Mouse (Mus musculus) hindbrain, embryonic 11.5 days (tissue): ENCODE measurements around the gene Pop7. TPM values are rescaled to one million over a fixed set of nuclear protein-coding genes. Genes with fewer than 3 reads are reported as not detected.

Experiments
- ATAC-seq: fragments of 200-750 bp; cut with Nextera tagmentation; 2 replicates; pipeline ENCODE4 v1.8.0; 2017; ENCODE audit warnings: mild to moderate bottlenecking, moderate TSS enrichment, moderate library complexity; ENCODE audit not compliant: low FRiP score
- DNase-seq: peaks from one replicate; pipeline ENCODE4 v3.0.0-alpha.2; 2015; ENCODE audit warnings: low spot score
- H3K27ac ChIP-seq: fragments of 300-500 bp; sonication (generic); 2 replicates; pipeline ENCODE4 v1.5.1; 2014; ENCODE audit warnings: mild to moderate bottlenecking, low read depth, low read length
- H3K27me3 ChIP-seq: fragments of 300-500 bp; sonication (generic); 2 replicates; pipeline ENCODE4 v1.6.1; 2014; ENCODE audit warnings: mild to moderate bottlenecking, low read length, moderate library complexity, mixed read lengths; ENCODE audit not compliant: control insufficient read depth, insufficient read depth
- H3K36me3 ChIP-seq: fragments of 300-500 bp; sonication (generic); 2 replicates; pipeline ENCODE4 v1.6.1; 2014; ENCODE audit warnings: mild to moderate bottlenecking, low read length, moderate library complexity, mixed read lengths; ENCODE audit not compliant: control insufficient read depth, insufficient read depth
- H3K4me1 ChIP-seq: fragments of 300-500 bp; sonication (generic); replicated peaks from 2 replicates; pipeline ENCODE4 v1.6.1; 2014; ENCODE audit warnings: low read length, mixed read lengths; ENCODE audit not compliant: control insufficient read depth, insufficient read depth
- H3K4me2 ChIP-seq: fragments of 300-500 bp; sonication (generic); replicated peaks from 2 replicates; pipeline ENCODE4 v1.6.1; 2014; ENCODE audit warnings: mild to moderate bottlenecking, low read depth, low read length
- H3K4me3 ChIP-seq: fragments of 300-500 bp; sonication (generic); 2 replicates; pipeline ENCODE4 v1.5.1; 2014; ENCODE audit warnings: low read depth, low read length
- H3K9ac ChIP-seq: fragments of 300-500 bp; sonication (generic); 2 replicates; pipeline ENCODE4 v1.6.1; 2014; ENCODE audit warnings: low read depth, low read length
- H3K9me3 ChIP-seq: fragments of 300-500 bp; sonication (generic); 2 replicates; pipeline ENCODE4 v1.6.1; 2016; ENCODE audit warnings: low read length; ENCODE audit not compliant: control insufficient read depth
- WGBS: fragments of 180-500 bp; shearing (Covaris S2); extraction: QIAGEN DNeasy Blood & Tissue Kit; methylation state at CpG from one replicate; pipeline ENCODE4 v1.1.7; 2014; 5-methylcytosine and 5-hydroxymethylcytosine counted together
- polyA plus RNA-seq: library from polyadenylated mRNA; unstranded; fragments of >200 nt; fragmentation: Nextera tagmentation; extraction: Ambion mirVana; gene quantifications from 2 replicates; pipeline ENCODE4 v1.2.1, GENCODE M21; 2014

The Pop7 gene
- polyA plus RNA-seq, 1 experiment from 2014 or later, result 55.2 TPM

GRCm38 (mm10) chr5:137466946-137467345 is 35.4 kb downstream of the Pop7 start:
- no peak for DNase-seq
- ATAC-seq, result no peak
- Histone ChIP-seq H3K27ac (no peak overlapping the region), H3K4me2 (no peak overlapping the region), H3K4me3 (no peak overlapping the region), H3K9ac (no peak overlapping the region), H3K4me1 (no peaks in the 10 kb centered on the region), H3K36me3 (no peaks in the 10 kb centered on the region), H3K27me3 (no peaks in the 10 kb centered on the region), H3K9me3 (no peaks in the 10 kb centered on the region)
- 93% methylated on average over 6 of the region's 6 CpGs for WGBS

DNA sequence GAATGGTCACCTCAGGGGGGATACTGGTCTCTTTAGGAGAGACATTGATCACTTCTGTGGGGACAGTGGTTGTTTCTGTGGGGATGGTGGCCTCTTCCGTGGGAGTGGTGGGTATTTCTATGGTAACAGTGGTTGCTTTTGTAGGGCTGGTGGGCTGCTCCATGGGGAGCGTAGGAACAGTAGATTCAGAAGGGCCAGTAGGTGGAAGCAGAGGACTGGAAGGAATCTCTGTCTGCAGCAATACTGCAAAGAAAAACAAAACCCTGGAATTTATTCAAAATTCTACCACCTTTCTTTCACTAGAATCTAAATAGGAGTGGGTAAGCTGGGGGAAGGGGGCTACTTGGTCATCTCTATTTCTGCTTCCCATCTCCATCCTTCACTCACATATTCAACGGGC is 37.3 kb downstream of the Pop7 start:
- Histone ChIP-seq H3K27ac (no peak overlapping the region), H3K9ac (no peak overlapping the region), H3K36me3 (no peaks in the 10 kb centered on the region), H3K4me1 (no peaks in the 10 kb centered on the region), H3K4me3 (no peak overlapping the region), H3K9me3 (no peaks in the 10 kb centered on the region), H3K27me3 (no peaks in the 10 kb centered on the region), H3K4me2 (no peak overlapping the region)
- no peak for DNase-seq
- ATAC-seq, result no peak
- 38% methylated on average over 3 of the region's 3 CpGs for WGBS

GRCm38 (mm10) chr5:137455866-137456591 is 46.3 kb downstream of the Pop7 start:
- Histone ChIP-seq H3K27me3 (no peaks in the 10 kb centered on the region), H3K4me1 (no peaks in the 10 kb centered on the region), H3K36me3 (no peaks in the 10 kb centered on the region), H3K4me3 (no peak overlapping the region), H3K9ac (no peak overlapping the region), H3K27ac (no peak overlapping the region), H3K4me2 (no peak overlapping the region), H3K9me3 (no peaks in the 10 kb centered on the region)
- WGBS, result 60% methylated on average over 7 of the region's 7 CpGs
- ATAC-seq, result no peak
- DNase-seq, result no peak

DNA sequence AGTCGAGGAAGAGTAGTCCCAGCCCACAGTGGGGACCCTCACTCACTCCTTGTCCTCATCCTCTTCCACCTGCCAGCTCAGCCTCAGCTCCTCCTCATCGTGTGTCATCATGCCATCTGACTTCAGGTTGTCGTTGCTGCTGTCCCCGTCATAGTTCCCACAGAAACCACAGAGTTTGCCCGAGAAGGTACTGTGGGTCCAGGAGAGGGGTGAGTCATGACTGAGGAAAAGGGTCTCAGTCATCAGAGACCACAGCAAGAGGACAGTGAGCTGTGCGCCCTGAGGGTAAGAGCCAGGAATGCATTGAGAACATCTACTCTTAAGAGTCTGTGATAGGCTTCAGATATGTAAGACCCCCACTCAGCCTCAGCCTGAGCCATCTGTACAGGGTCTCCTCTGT is 47.1 kb downstream of the Pop7 start:
- no peaks in the 10 kb centered on the region for H3K36me3 ChIP-seq
- WGBS, result 86% methylated on average over 6 of the region's 6 CpGs

More for the DNA sequence above, 47.1 kb downstream of the Pop7 start:
- H3K4me2 ChIP-seq, result no peak overlapping the region
- DNase-seq (no peak), ATAC-seq (no peak)
- no peak overlapping the region for H3K9ac ChIP-seq
- no peak overlapping the region for H3K4me3 ChIP-seq
- no peaks in the 10 kb centered on the region for H3K4me1 ChIP-seq
- no peak overlapping the region for H3K27ac ChIP-seq
- no peaks in the 10 kb centered on the region for H3K9me3 ChIP-seq
- no peaks in the 10 kb centered on the region for H3K27me3 ChIP-seq

Other genes starting within 250 kb of the Pop7 start
- 6.2 and 8.1 TPM in 2 replicates for gene Ache, start 215.0 kb downstream of the Pop7 start, polyA plus RNA-seq
- gene Ufsp1, start 207.9 kb downstream of the Pop7 start, polyA plus RNA-seq, result 8.6 and 9.0 TPM in 2 replicates
- gene Srrt, start 194.8 kb downstream of the Pop7 start, polyA plus RNA-seq, result 138 and 140 TPM in 2 replicates
- gene Trip6, start 188.1 kb downstream of the Pop7 start, polyA plus RNA-seq, result 27.4 and 28.6 TPM in 2 replicates
- gene Slc12a9, start 168.9 kb downstream of the Pop7 start, polyA plus RNA-seq, result 7.1 and 7.5 TPM in 2 replicates
- 21.0 and 21.3 TPM in 2 replicates for gene Ephb4, start 152.4 kb downstream of the Pop7 start, polyA plus RNA-seq
- gene Zan, start 25.5 kb downstream of the Pop7 start, polyA plus RNA-seq, result 0.04 and 0.06 TPM in 2 replicates
- 10.6 and 15.4 TPM in 2 replicates for gene Gigyf1, start 16.0 kb upstream of the Pop7 start, polyA plus RNA-seq
- gene Epo, start 30.7 kb upstream of the Pop7 start, polyA plus RNA-seq, result 0.38 and 1.1 TPM in 2 replicates
- gene Gnb2, start 31.0 kb upstream of the Pop7 start, polyA plus RNA-seq, result 475 and 483 TPM in 2 replicates
- gene Actl6b, start 51.0 kb upstream of the Pop7 start, polyA plus RNA-seq, result 45.4 and 47.6 TPM in 2 replicates
- gene Tfr2, start 67.3 kb upstream of the Pop7 start, polyA plus RNA-seq, result 2.5 and 2.7 TPM in 2 replicates
- gene Mospd3, start 98.5 kb upstream of the Pop7 start, polyA plus RNA-seq, result 22.6 and 22.9 TPM in 2 replicates
- gene Pcolce, start 111.3 kb upstream of the Pop7 start, polyA plus RNA-seq, result 67.0 and 87.3 TPM in 2 replicates
- 0.15 and 0.27 TPM in 2 replicates for gene Fbxo24, start 126.5 kb upstream of the Pop7 start, polyA plus RNA-seq
- gene Lrch4, start 126.6 kb upstream of the Pop7 start, polyA plus RNA-seq, result 25.9 and 28.5 TPM in 2 replicates
- gene Gm20605, start 126.7 kb upstream of the Pop7 start, polyA plus RNA-seq, result 5.0 and 6.3 TPM in 2 replicates
- gene Sap25, start 138.8 kb upstream of the Pop7 start, polyA plus RNA-seq, result 7.1 TPM in 2 replicates
- gene Irs3, start 143.2 kb upstream of the Pop7 start, polyA plus RNA-seq, result 0.22 and 0.38 TPM in 2 replicates
- gene Agfg2, start 182.2 kb upstream of the Pop7 start, polyA plus RNA-seq, result 13.7 TPM in 2 replicates
- 2.9 and 5.3 TPM in 2 replicates for gene Nyap1, start 239.1 kb upstream of the Pop7 start, polyA plus RNA-seq
- gene Tsc22d4, start 243.2 kb upstream of the Pop7 start, polyA plus RNA-seq, result 56.4 and 64.0 TPM in 2 replicates